ENCODE assay signal across 7 mouse cellular contexts in the genomic region with DNA sequence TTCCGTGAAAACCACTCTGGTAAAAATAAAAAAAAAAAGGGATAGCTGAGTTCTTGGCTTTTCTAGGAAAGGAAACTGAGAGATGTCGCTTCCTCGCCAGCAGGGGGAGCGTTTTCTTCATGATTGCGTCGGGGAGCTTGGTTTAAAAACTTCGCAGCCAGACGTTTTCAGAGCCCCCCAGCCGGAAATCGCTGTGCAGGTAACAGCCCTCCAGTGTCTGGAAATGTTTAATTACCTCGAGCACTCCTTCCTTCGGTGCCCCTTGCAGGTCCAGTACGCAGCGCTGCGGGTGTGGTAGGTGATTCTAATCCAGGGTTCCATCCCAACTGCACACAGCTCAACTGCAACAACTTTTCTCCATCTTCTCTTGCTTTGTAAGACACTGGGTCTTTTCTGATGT. TPM values are rescaled to one million over a fixed set of nuclear protein-coding genes. Genes with fewer than 3 reads are reported as not detected.
DNase-seq lines count a peak whose midpoint lies in the region; ATAC-seq and TF ChIP-seq lines count a peak whose summit lies in the region.

A gene (plus strand): TSS at position 146 of the 400 bp plus-strand sequence.

- no peak for ATAC-seq in embryonic facial prominence, embryonic 13.5 days (ENCODE audit: insufficient number of reproducible peaks, insufficient read depth, low FRiP score, low TSS enrichment, low read depth)
- no peak for ATAC-seq in heart, embryonic 16.5 days (replicated peaks; ENCODE audit: extremely low read depth, insufficient read depth, low FRiP score)

- H3K9me3 ChIP-seq in ES-Bruce4 (replicated peaks; ENCODE audit: control insufficient read depth, insufficient read depth, low read length, poor library complexity, severe bottlenecking) = no peaks in the 10 kb centered on the region
- H3K9me3 ChIP-seq in embryonic facial prominence, embryonic 13.5 days = no peaks in the 10 kb centered on the region
- no peaks in the 10 kb centered on the region for H3K9me3 ChIP-seq in heart, embryonic 16.5 days (replicated peaks; ENCODE audit: control insufficient read depth, low read length)

- H3K4me3 ChIP-seq in ES-Bruce4 (ENCODE audit: low read depth, low read length) = no peak within 1 kb of the TSS
- H3K4me3 ChIP-seq in embryonic facial prominence, embryonic 13.5 days = peak within 1 kb of the TSS; percentile 39
- H3K4me3 ChIP-seq in heart, embryonic 16.5 days (ENCODE audit: low read length) = peak within 1 kb of the TSS; percentile 63

- TF ChIP-seq POLR2A in ES-Bruce4 (IDR thresholded peaks at IDR 0.05; ENCODE audit: insufficient read depth, low read length) = no peak

- no peak within 1 kb of the TSS for H3K9ac ChIP-seq in ES-Bruce4 (ENCODE audit: low read depth, poor library complexity, severe bottlenecking)
- H3K9ac ChIP-seq in embryonic facial prominence, embryonic 13.5 days = peak within 1 kb of the TSS; percentile 49
- peak within 1 kb of the TSS; percentile 35 for H3K9ac ChIP-seq in heart, embryonic 16.5 days (ENCODE audit: low read length)

- H3K4me1 ChIP-seq in ES-Bruce4 (ENCODE audit: control insufficient read depth, insufficient read depth, low read length) = no peaks in the 10 kb centered on the region
- peaks cover 26% of the 10 kb centered on the region for H3K4me1 ChIP-seq in embryonic facial prominence, embryonic 13.5 days
- H3K4me1 ChIP-seq in heart, embryonic 16.5 days (ENCODE audit: control insufficient read depth, insufficient read depth, low read length) = 0 out of 2 replicates have a peak, but pooled peaks cover 11% of the 10 kb centered on the region

- no peaks in the 10 kb centered on the region for H3K36me3 ChIP-seq in ES-Bruce4 (ENCODE audit: control insufficient read depth, insufficient read depth, low read length, poor library complexity, severe bottlenecking)
- H3K36me3 ChIP-seq in embryonic facial prominence, embryonic 13.5 days = no peaks in the 10 kb centered on the region
- H3K36me3 ChIP-seq in heart, embryonic 16.5 days (ENCODE audit: control insufficient read depth, insufficient read depth) = no peaks in the 10 kb centered on the region

- H3K27ac ChIP-seq in ES-Bruce4 (ENCODE audit: insufficient read depth, low read length) = no peak within 1 kb of the TSS
- no peak within 1 kb of the TSS for H3K27ac ChIP-seq in embryonic facial prominence, embryonic 13.5 days
- no peak within 1 kb of the TSS for H3K27ac ChIP-seq in heart, embryonic 16.5 days (ENCODE audit: low read length)

- under 1% methylated on average over 15 of the region's 15 CpGs for WGBS in embryonic facial prominence, embryonic 13.5 days
- under 1% methylated on average over 15 of the region's 15 CpGs for WGBS in heart, embryonic 16.5 days

- no peak for TF ChIP-seq EP300 in ES-Bruce4 (IDR thresholded peaks at IDR 0.05; ENCODE audit: insufficient read depth, low read depth, low read length)

- peaks cover 24% of the 10 kb centered on the region for H3K27me3 ChIP-seq in ES-Bruce4 (ENCODE audit: control insufficient read depth, insufficient read depth, low read length, poor library complexity, severe bottlenecking)
- H3K27me3 ChIP-seq in embryonic facial prominence, embryonic 13.5 days = peaks cover 69% of the 10 kb centered on the region
- peaks cover 30% of the 10 kb centered on the region for H3K27me3 ChIP-seq in heart, embryonic 16.5 days (ENCODE audit: control insufficient read depth, insufficient read depth, low read length)

- DNase-seq in adrenal gland, postnatal 10 days = peak; percentile 77
- peak; percentile 46 to 85 for DNase-seq in kidney, postnatal 36 days
- DNase-seq in lung, postnatal 10 days = peak; percentile 82
- DNase-seq in right cerebral cortex, adult 2 months (ENCODE audit: low spot score in 2 of 2) = peak; percentile 71 to 72

- peak within 1 kb of the TSS; percentile 60 for H3K4me2 ChIP-seq in embryonic facial prominence, embryonic 13.5 days
- H3K4me2 ChIP-seq in heart, embryonic 16.5 days (ENCODE audit: low read depth, low read length) = peak within 1 kb of the TSS; percentile 89

- peak; percentile 56 for TF ChIP-seq CTCF in ES-Bruce4 (IDR thresholded peaks at IDR 0.05; ENCODE audit: low read depth, low read length)

RNA-seq across cellular contexts. Expression of the gene that starts here (rescaled TPM):
- polyA plus RNA-seq in ES-Bruce4 (2011; ENCODE audit: insufficient read depth, insufficient read length, low read depth, missing spikeins) = not detected in 2 replicates
- 10 to 100 TPM in 1 of 2 experiments, 1 to 10 TPM in 1; 5.6 to 10.8 TPM for total RNA-seq in adrenal gland, postnatal 10 days (2021)
- 165 TPM in 2 replicates for polyA plus RNA-seq in embryonic facial prominence, embryonic 13.5 days (2015; fragmentation: Nextera tagmentation; extraction: Ambion mirVana)
- 10.4 and 10.8 TPM in 2 replicates for polyA plus RNA-seq in heart, embryonic 16.5 days (2015; fragmentation: Nextera tagmentation; extraction: Ambion mirVana)

Comparison
In these comparisons a context has a peak if more than half of its experiments do, and no peak if none do; other contexts are left out.
1. RNA of the gene that starts here (polyA plus RNA-seq): 165 TPM in embryonic facial prominence, embryonic 13.5 days; 10.4 to 10.8 TPM in heart, embryonic 16.5 days and not detected in ES-Bruce4; every median in the first group is over 10 times any median in the second.
2. Peak in every context shown above with its lines, with median percentiles within 50 percentile points of each other: DNase-seq.